Mouse (Mus musculus): ENCODE results near the gene Khk. TPM values are rescaled to one million over a fixed set of nuclear protein-coding genes. Genes with fewer than 3 reads are reported as not detected.

Khk gene
- polyA plus RNA-seq, 1 experiment from 2014 or later = 14.6 TPM

DNA sequence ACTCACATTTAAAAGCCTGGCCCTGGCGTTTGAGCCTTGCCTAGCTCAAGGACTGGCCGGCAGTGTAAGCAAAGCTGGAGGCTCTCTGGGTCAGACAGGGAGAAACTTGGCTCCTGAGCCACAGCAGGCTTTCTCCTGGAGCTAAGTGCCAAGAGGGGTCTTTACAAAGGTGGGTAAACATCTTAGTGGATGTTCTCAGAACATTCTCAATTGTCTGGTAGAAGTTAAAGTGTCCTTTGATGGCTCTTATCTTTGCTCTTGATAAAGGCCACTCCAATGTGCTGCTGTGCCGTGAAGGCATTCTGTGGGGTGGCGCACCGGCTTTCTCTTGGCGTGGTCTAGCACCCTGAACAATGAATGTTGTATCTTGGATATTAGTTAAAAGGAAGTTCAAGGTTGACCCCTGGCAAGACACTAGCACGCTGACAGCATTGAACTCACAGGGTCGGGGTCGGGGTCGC lies 1.4 kb downstream of the Khk start:
- Histone ChIP-seq H3K9me3 (no peaks in the 10 kb centered on the region), H3K36me3 (peaks cover 37% of the 10 kb centered on the region), H3K4me1 (replicated peaks) (peaks cover 49% of the 10 kb centered on the region), H3K4me2 (peak overlapping the region; percentile 77), H3K27ac (peak overlapping the region; percentile 91), H3K9ac (replicated peaks) (0 out of 2 replicates have a peak overlapping the region, but pooled peaks have one; percentile 59), H3K27me3 (no peaks in the 10 kb centered on the region), H3K4me3 (replicated peaks) (peak overlapping the region; percentile 46; the same call in 1 of the 2 replicates)
- WGBS = 74% methylated on average over 10 of the region's 10 CpGs
- ATAC-seq (ENCODE audit: insufficient number of reproducible peaks, insufficient read depth, low FRiP score, low TSS enrichment, low read depth) = no peak

DNA sequence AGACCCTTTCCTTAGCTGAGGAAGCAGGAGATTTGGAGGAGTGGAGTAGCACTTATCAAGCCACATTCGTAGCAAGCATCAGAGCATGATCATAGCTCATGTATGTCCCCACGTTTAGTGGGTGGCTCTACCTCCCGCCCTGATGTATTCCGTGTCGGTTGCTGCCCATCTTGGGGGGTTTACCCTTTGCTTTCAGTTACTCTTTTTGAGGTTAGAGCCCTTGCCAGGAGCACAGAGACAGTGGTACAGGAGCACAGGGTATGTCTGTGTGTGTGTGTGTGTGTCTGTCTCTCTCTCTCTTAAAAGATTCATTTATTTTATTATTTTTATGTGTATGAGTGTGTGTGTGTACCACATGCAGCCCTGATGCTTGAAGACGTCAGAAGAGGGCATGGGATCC lies 1.9 kb downstream of the Khk start:
- Histone ChIP-seq H3K27ac (no peak overlapping the region), H3K4me1 (replicated peaks) (peaks cover 45% of the 10 kb centered on the region), H3K27me3 (no peaks in the 10 kb centered on the region), H3K4me3 (replicated peaks) (no peak overlapping the region), H3K36me3 (peaks cover 31% of the 10 kb centered on the region), H3K9me3 (no peaks in the 10 kb centered on the region), H3K9ac (replicated peaks) (no peak overlapping the region), H3K4me2 (no peak overlapping the region; the same call in 1 of the 2 replicates)
- no peak for ATAC-seq (ENCODE audit: insufficient number of reproducible peaks, insufficient read depth, low FRiP score, low TSS enrichment, low read depth)
- 88% methylated on average over 6 of the region's 6 CpGs for WGBS

DNA sequence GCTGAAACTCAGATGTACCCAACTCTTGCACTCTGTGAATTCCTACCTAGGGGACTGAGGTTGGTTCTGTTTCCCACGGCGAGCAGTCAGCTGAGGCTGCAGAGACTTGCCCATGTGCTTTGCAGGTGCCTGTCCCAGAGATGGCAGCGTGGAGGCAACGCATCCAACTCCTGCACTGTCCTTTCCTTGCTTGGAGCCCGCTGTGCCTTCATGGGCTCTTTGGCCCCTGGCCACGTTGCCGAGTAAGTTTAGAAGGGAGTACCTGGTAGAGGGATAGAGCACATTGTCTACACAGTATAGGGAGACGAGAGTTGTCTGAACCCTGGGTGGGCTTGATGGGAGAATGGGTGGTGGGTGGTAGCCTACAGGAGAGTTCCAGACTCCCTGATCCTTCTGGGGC lies 3.4 kb downstream of the Khk start:
- no peaks in the 10 kb centered on the region for H3K9me3 ChIP-seq
- H3K4me2 ChIP-seq = no peak overlapping the region
- H3K9ac ChIP-seq (replicated peaks) = no peak overlapping the region
- H3K4me3 ChIP-seq (replicated peaks) = no peak overlapping the region
- 83% methylated on average over 8 of the region's 8 CpGs for WGBS
- H3K4me1 ChIP-seq (replicated peaks) = peaks cover 32% of the 10 kb centered on the region
- ATAC-seq (ENCODE audit: insufficient number of reproducible peaks, insufficient read depth, low FRiP score, low TSS enrichment, low read depth) = no peak
- H3K27me3 ChIP-seq = no peaks in the 10 kb centered on the region
- no peak overlapping the region for H3K27ac ChIP-seq
- peaks cover 16% of the 10 kb centered on the region for H3K36me3 ChIP-seq

DNA sequence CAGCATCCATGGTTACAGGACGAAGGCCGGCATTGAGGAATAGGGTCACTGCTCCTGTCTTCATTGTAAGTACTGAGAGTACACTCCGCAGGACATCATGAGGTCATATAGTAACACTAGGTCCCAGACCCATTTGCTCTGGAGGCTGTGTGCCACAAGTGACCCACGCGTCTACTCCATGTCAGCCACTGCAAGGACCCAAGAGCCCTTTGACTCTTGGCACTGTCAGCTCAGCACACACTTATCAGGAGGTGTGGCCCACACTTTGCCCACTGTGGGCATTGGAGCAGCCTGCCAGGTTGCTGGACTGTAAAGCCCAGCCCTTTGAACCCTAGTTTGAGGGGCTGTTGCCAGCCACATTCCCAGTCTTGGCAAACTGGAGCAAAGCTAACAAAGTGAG lies 4.0 kb downstream of the Khk start:
- peaks cover 26% of the 10 kb centered on the region for H3K4me1 ChIP-seq (replicated peaks)
- no peaks in the 10 kb centered on the region for H3K9me3 ChIP-seq
- H3K4me3 ChIP-seq (replicated peaks) = no peak overlapping the region
- no peak overlapping the region for H3K4me2 ChIP-seq
- no peak overlapping the region for H3K9ac ChIP-seq (replicated peaks)
- peaks cover 10% of the 10 kb centered on the region for H3K36me3 ChIP-seq
- H3K27ac ChIP-seq = no peak overlapping the region
- 92% methylated on average over 5 of the region's 5 CpGs for WGBS
- no peak for ATAC-seq (ENCODE audit: insufficient number of reproducible peaks, insufficient read depth, low FRiP score, low TSS enrichment, low read depth)
- H3K27me3 ChIP-seq = no peaks in the 10 kb centered on the region

DNA sequence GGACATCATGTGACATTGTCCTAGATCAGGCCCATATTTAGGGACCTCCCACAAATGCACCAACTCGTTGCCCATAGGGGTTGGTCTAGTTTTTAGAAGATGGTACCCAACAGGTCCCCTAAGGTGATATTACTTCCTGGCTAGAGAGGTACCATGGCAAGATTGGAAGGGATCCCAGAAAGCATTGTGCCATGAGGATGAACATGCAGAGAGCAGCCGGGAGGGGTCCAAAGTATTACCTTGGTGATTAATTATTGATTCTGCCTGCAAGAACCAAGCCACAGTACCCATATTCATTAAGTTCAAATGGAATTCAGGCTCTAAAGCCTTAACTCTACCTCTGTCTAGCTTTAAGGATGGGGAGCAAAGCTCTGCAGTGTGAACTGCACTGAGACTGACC lies 4.8 kb downstream of the Khk start:
- Histone ChIP-seq H3K36me3 (peaks cover 2% of the 10 kb centered on the region), H3K27ac (no peak overlapping the region), H3K9ac (replicated peaks) (no peak overlapping the region), H3K4me1 (replicated peaks) (peaks cover 21% of the 10 kb centered on the region), H3K4me3 (replicated peaks) (no peak overlapping the region), H3K4me2 (no peak overlapping the region), H3K9me3 (no peaks in the 10 kb centered on the region), H3K27me3 (no peaks in the 10 kb centered on the region)
- 87% methylated on average over 2 of the region's 2 CpGs for WGBS
- no peak for ATAC-seq (ENCODE audit: insufficient number of reproducible peaks, insufficient read depth, low FRiP score, low TSS enrichment, low read depth)

DNA sequence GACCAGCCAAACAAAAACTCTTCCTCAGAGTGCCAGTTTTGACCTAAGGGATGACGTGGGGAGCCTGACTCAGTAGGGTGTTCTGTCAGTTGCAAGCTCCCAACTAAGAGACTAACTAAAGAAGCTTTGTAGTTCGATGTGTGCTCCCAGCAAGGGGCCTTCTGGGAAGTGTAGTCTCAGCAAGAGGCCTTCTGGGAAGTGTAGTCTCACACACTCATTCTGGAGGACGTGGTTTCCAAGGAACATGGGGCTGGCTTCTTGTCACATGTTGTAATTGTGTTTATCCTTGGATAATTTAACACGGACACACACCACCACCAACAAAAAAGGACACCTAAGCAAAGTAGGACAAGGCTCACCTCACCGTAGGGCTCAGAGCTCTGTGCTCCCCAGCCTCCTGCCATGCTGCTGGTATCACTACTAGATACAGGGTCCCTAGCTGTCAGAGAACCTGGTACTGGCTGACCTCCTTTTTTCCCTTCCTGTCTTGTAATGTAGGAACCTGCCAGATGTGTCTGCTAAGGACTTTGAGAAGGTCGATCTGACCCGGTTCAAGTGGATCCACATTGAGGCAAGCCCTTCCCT lies 6.8 kb downstream of the Khk start:
- no peaks in the 10 kb centered on the region for H3K36me3 ChIP-seq
- no peak overlapping the region for H3K9ac ChIP-seq (replicated peaks)
- no peak overlapping the region for H3K27ac ChIP-seq
- H3K4me3 ChIP-seq (replicated peaks) = no peak overlapping the region
- H3K4me2 ChIP-seq = peak overlapping the region; percentile 31; the same call in 1 of the 2 replicates
- H3K4me1 ChIP-seq (replicated peaks) = peaks cover 5% of the 10 kb centered on the region
- no peak; the same call in 1 of the 2 replicates for ATAC-seq (ENCODE audit: insufficient number of reproducible peaks, insufficient read depth, low FRiP score, low TSS enrichment, low read depth)
- no peaks in the 10 kb centered on the region for H3K9me3 ChIP-seq
- H3K27me3 ChIP-seq = no peaks in the 10 kb centered on the region
- 43% methylated on average over 7 of the region's 7 CpGs for WGBS

DNA sequence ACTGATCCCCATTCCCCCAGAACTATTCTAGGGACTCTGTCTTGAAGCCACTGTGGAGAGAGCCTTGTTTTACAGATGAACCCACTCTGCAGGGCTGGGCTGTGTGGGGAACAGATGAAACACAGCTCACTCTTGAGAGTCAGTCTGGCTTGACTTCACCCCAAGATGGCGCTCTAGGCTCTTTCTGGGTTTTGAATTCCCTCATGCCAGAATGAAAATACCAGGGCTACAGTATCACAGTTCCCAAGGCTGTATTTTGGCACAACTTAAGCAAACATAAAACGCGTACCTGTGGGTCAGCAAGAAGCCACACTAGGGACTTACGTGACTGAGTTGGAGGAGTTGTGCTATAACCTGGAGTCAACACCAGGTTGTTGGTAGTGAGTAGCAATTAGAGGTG lies 8.9 kb downstream of the Khk start:
- H3K4me2 ChIP-seq = no peak overlapping the region
- no peaks in the 10 kb centered on the region for H3K36me3 ChIP-seq
- no peaks in the 10 kb centered on the region for H3K9me3 ChIP-seq
- H3K27me3 ChIP-seq = no peaks in the 10 kb centered on the region
- H3K27ac ChIP-seq = no peak overlapping the region
- peaks cover 3% of the 10 kb centered on the region; the same call in 1 of the 2 replicates for H3K4me1 ChIP-seq (replicated peaks)
- no peak overlapping the region for H3K9ac ChIP-seq (replicated peaks)
- no peak overlapping the region for H3K4me3 ChIP-seq (replicated peaks)
- 41% methylated on average over 4 of the region's 4 CpGs for WGBS
- ATAC-seq (ENCODE audit: insufficient number of reproducible peaks, insufficient read depth, low FRiP score, low TSS enrichment, low read depth) = no peak

DNA sequence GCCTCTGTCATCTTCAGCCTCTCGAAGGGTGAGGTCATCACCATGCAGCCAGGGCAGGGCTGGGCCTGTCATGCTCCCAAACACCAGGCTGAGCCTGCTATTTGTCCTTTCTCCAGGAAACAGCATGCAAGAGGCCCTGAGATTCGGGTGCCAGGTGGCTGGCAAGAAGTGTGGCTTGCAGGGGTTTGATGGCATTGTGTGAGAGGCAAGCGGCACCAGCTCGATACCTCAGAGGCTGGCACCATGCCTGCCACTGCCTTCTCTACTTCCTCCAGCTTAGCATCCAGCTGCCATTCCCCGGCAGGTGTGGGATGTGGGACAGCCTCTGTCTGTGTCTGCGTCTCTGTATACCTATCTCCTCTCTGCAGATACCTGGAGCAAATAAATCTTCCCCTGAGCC lies 9.6 kb downstream of the Khk start:
- no peak overlapping the region for H3K4me3 ChIP-seq (replicated peaks)
- H3K4me1 ChIP-seq (replicated peaks) = peaks cover 3% of the 10 kb centered on the region; the same call in 1 of the 2 replicates
- H3K9ac ChIP-seq (replicated peaks) = no peak overlapping the region
- H3K4me2 ChIP-seq = no peak overlapping the region
- ATAC-seq (ENCODE audit: insufficient number of reproducible peaks, insufficient read depth, low FRiP score, low TSS enrichment, low read depth) = no peak
- H3K27ac ChIP-seq = no peak overlapping the region
- no peaks in the 10 kb centered on the region for H3K36me3 ChIP-seq
- H3K9me3 ChIP-seq = no peaks in the 10 kb centered on the region
- no peaks in the 10 kb centered on the region for H3K27me3 ChIP-seq
- WGBS = 79% methylated on average over 6 of the region's 6 CpGs

DNA sequence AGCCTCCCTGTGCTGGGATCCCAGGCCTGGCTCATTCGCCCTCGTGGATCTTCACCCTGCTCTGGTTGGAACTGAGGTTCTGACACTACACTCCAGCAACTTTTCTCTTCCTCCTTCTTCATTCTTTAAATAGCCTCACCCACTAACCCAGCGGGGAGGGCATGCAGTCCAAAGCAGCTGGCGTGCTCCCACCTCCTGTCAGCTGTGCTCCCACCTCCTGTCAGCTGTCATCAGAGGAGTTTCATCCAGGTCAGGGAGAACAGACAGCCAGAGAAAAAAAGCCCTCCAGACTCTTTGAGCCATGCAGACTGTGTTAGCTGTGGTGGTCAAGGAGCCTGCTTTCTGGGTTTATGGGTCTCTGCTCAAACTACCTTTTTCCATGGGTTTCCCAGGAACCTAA lies 10.1 kb downstream of the Khk start:
- Histone ChIP-seq H3K9me3 (no peaks in the 10 kb centered on the region), H3K27me3 (no peaks in the 10 kb centered on the region), H3K9ac (replicated peaks) (no peak overlapping the region), H3K4me1 (replicated peaks) (peaks cover 3% of the 10 kb centered on the region; the same call in 1 of the 2 replicates), H3K36me3 (no peaks in the 10 kb centered on the region), H3K4me2 (no peak overlapping the region), H3K4me3 (replicated peaks) (no peak overlapping the region), H3K27ac (no peak overlapping the region)
- 82% methylated on average over 4 of the region's 4 CpGs for WGBS
- no peak for ATAC-seq (ENCODE audit: insufficient number of reproducible peaks, insufficient read depth, low FRiP score, low TSS enrichment, low read depth)

DNA sequence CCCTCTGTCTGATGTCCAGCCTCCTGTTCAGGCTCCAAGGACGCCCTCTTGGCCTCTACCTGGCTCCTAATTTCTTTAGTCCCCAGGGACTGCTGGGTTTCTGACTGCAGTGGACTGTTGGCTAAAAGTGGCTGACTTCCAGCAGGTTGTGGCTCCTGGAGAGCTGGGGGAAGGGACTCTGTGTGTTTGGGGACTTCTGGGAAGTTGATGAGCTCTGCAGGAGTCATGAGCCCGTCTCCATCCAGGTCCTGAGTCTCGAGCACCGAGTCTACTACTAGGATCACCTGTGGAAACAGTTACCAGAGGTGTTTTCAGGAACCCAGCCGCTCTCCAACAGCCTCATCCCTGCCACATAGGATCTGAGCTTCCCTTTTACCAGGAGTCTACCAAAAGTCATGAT lies 12.5 kb downstream of the Khk start:
- Histone ChIP-seq H3K9ac (replicated peaks) (no peak overlapping the region), H3K4me1 (replicated peaks) (peaks cover 3% of the 10 kb centered on the region; the same call in 1 of the 2 replicates), H3K4me2 (no peak overlapping the region), H3K27me3 (no peaks in the 10 kb centered on the region), H3K27ac (no peak overlapping the region), H3K4me3 (replicated peaks) (no peak overlapping the region), H3K9me3 (no peaks in the 10 kb centered on the region), H3K36me3 (no peaks in the 10 kb centered on the region)
- 68% methylated on average over 5 of the region's 5 CpGs for WGBS
- no peak for ATAC-seq (ENCODE audit: insufficient number of reproducible peaks, insufficient read depth, low FRiP score, low TSS enrichment, low read depth)

DNA sequence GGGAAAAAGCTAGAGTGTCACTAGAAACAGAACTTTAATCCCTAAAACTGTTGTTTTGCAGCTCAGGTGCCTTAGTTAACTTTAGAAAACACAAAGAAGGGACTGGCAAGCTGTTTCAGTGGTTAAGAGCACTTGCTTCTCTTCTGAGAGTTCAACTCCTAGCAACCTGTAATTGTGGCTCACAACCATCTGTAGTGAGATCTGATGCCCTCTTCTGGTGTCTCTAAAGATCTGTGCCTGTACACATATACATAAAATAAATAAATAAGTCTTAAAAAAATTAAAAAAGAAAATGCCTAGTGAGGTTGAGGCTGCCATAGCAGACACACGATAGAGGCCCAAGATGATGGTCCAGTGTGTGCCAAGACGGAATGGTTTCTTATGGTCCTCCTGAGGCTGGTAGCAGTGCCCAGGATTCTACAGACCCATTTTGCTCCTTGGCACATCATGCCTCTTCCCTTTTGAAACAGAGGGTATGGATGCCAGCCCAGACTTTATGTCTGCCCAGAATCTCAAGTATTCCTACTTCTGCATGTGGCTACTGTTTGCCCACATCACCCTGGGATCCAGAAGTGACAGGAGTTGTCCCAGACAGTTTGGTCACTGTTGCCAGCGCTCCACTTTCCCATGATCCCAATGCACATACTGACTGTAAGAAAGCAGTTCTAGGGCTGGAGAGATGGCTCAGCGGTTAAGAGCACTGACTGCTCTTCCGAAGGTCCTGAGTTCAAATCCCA lies 13.7 kb downstream of the Khk start:
- Histone ChIP-seq H3K4me1 (replicated peaks) (peaks cover 3% of the 10 kb centered on the region; the same call in 1 of the 2 replicates), H3K27me3 (no peaks in the 10 kb centered on the region), H3K9ac (replicated peaks) (no peak overlapping the region), H3K9me3 (no peaks in the 10 kb centered on the region), H3K27ac (no peak overlapping the region), H3K4me3 (replicated peaks) (no peak overlapping the region), H3K36me3 (no peaks in the 10 kb centered on the region), H3K4me2 (no peak overlapping the region)
- WGBS = 88% methylated on average over 5 of the region's 5 CpGs
- no peak for ATAC-seq (ENCODE audit: insufficient number of reproducible peaks, insufficient read depth, low FRiP score, low TSS enrichment, low read depth)
